Mouse (Mus musculus) heart, postnatal 0 days (tissue): ENCODE measurements around the gene Zbtb46. TPM values are rescaled to one million over a fixed set of nuclear protein-coding genes. Genes with fewer than 3 reads are reported as not detected.
"Not testable (repeated sequence)": the region's sequence is repeated elsewhere in the genome, so short reads cannot be mapped to it uniquely, and the experiment has no call there.

Experiments
- ATAC-seq: fragments of 200-750 bp; cut with Nextera tagmentation; 2 replicates; pipeline ENCODE4 v1.8.0; 2017; ENCODE audit warnings: low read depth, moderate number of reproducible peaks, moderate library complexity; ENCODE audit not compliant: insufficient read depth
- DNase-seq: peaks from one replicate; pipeline ENCODE4 v3.0.0-alpha.2; 2016; ENCODE audit warnings: low spot score
- H3K27ac ChIP-seq: fragments of 300-500 bp; sonication (generic); 2 replicates; pipeline ENCODE4 v1.5.1; 2014; ENCODE audit warnings: low read depth, mild to moderate bottlenecking
- H3K27me3 ChIP-seq: fragments of 300-500 bp; sonication (generic); 2 replicates; pipeline ENCODE4 v1.6.1; 2014; ENCODE audit warnings: low read length, mixed read lengths; ENCODE audit not compliant: control insufficient read depth, insufficient read depth
- H3K36me3 ChIP-seq: fragments of 300-500 bp; sonication (generic); replicated peaks from 2 replicates; pipeline ENCODE4 v1.6.1; 2014; ENCODE audit warnings: low read length, mixed read lengths; ENCODE audit not compliant: control insufficient read depth, insufficient read depth
- H3K4me1 ChIP-seq: fragments of 300-500 bp; sonication (generic); 2 replicates; pipeline ENCODE4 v1.6.1; 2014; ENCODE audit warnings: antibody characterized with exemption; ENCODE audit not compliant: control insufficient read depth, insufficient read depth
- H3K4me2 ChIP-seq: fragments of 300-500 bp; sonication (generic); 2 replicates; pipeline ENCODE4 v1.6.1; 2014; ENCODE audit warnings: low read depth, mild to moderate bottlenecking, low read length, moderate library complexity
- H3K4me3 ChIP-seq: fragments of 300-500 bp; sonication (generic); 2 replicates; pipeline ENCODE4 v1.5.1; 2014; ENCODE audit warnings: low read depth, low read length
- H3K9ac ChIP-seq: fragments of 300-500 bp; sonication (generic); replicated peaks from 2 replicates; pipeline ENCODE4 v1.6.1; 2014; ENCODE audit warnings: low read depth, low read length, mixed read lengths
- H3K9me3 ChIP-seq: fragments of 300-500 bp; sonication (generic); replicated peaks from 2 replicates; pipeline ENCODE4 v1.6.1; 2016; ENCODE audit warnings: low read length; ENCODE audit not compliant: control insufficient read depth
- CTCF ChIP-seq: IDR thresholded peaks from 2 replicates; pipeline ENCODE4 v1.5.1; 2016; ENCODE audit warnings: antibody characterized with exemption, control low read depth, low read depth
- EP300 ChIP-seq: IDR thresholded peaks from 2 replicates; pipeline ENCODE4 v1.6.1; 2016; ENCODE audit warnings: antibody characterized with exemption, low read depth
- WGBS: fragments of 180-500 bp; shearing (Covaris S2); extraction: QIAGEN DNeasy Blood & Tissue Kit; methylation state at CpG from one replicate; pipeline ENCODE4 v1.1.7; 2014; 5-methylcytosine and 5-hydroxymethylcytosine counted together
- polyA plus RNA-seq: library from polyadenylated mRNA; unstranded; fragments of >200 nt; fragmentation: Nextera tagmentation; extraction: Ambion mirVana; gene quantifications from 2 replicates; pipeline ENCODE4 v1.2.1, GENCODE M21; 2015
- total RNA-seq: library from RNA; depleted of rRNA; stranded (reverse); fragments of >200 nt; gene quantifications from 2 replicates; pipeline ENCODE4 v1.2.3, GENCODE M21; 2014; ENCODE audit warnings: low replicate concordance; rRNA removed

The Zbtb46 gene
- total RNA-seq (13.3 and 18.4 TPM in 2 replicates), polyA plus RNA-seq (6.7 and 7.5 TPM in 2 replicates)

GRCm38 (mm10) chr2:181459153-181459672 is at the start of gene Zbtb46:
Zbtb46 (minus strand) TSS chr2:181459426.
- peak; percentile 67 for DNase-seq

DNA sequence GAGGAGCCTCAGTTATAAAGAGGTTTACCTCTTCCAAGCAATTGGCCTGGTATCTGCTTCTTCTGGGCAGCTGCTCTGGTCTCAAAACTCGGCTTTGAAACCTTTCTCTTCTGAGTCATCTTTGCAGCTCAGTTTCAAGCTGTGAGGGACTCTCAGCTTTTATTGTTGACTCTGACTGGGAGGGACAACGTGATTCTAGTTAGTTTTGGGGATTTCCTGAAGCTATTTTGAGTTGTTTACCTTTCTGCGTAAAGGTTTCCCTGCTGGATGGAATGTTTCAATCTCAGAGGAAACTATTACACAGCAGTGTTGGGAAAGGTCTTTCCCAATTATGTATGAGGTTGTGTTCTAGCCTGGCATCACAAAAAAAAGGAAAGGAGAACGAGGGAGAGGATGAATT is 39.4 kb upstream of the Zbtb46 start:
- no peak for TF ChIP-seq EP300
- no peak for TF ChIP-seq CTCF
- H3K4me3 ChIP-seq: no peak overlapping the region
- H3K4me2 ChIP-seq: no peak overlapping the region
- H3K27me3 ChIP-seq: no peaks in the 10 kb centered on the region
- no peak overlapping the region for H3K9ac ChIP-seq
- DNase-seq (no peak), ATAC-seq (no peak)
- 61% methylated on average over 4 of the region's 4 CpGs for WGBS
- H3K27ac ChIP-seq: no peak overlapping the region
- no peaks in the 10 kb centered on the region for H3K9me3 ChIP-seq
- peaks cover 38% of the 10 kb centered on the region for H3K36me3 ChIP-seq
- H3K4me1 ChIP-seq: no peaks in the 10 kb centered on the region

More at GRCm38 (mm10) chr2:181459153-181459672, at the start of gene Zbtb46:
- Histone ChIP-seq H3K4me1 (peaks cover 12% of the 10 kb centered on the region; the same call in 1 of the 2 replicates), H3K9ac (peak within 1 kb of the TSS; percentile 88), H3K27ac (peak within 1 kb of the TSS; percentile 85), H3K27me3 (no peaks in the 10 kb centered on the region; the same call in 1 of the 2 replicates), H3K9me3 (no peaks in the 10 kb centered on the region), H3K36me3 (no peaks in the 10 kb centered on the region), H3K4me2 (peak within 1 kb of the TSS; percentile 98), H3K4me3 (peak within 1 kb of the TSS; percentile 96)
- peak; percentile 89 for ATAC-seq
- no peak for TF ChIP-seq CTCF
- no peak for TF ChIP-seq EP300
- 2% methylated on average over 48 of the region's 83 CpGs for WGBS

GRCm38 (mm10) chr2:181497548-181497875 is 38.3 kb upstream of the Zbtb46 start:
- TF ChIP-seq CTCF (no peak), EP300 (no peak)
- Histone ChIP-seq H3K27ac (peak overlapping the region; percentile 94), H3K4me1 (no peaks in the 10 kb centered on the region), H3K27me3 (no peaks in the 10 kb centered on the region), H3K36me3 (peaks cover 28% of the 10 kb centered on the region), H3K4me2 (peak overlapping the region; percentile 89), H3K9me3 (no peaks in the 10 kb centered on the region), H3K4me3 (peak overlapping the region; percentile 79), H3K9ac (peak overlapping the region; percentile 86)
- DNase-seq (peak; percentile 53), ATAC-seq (peak; percentile 45)
- WGBS: 1% methylated on average over 12 of the region's 12 CpGs

- ATAC-seq: peak; percentile 96
- H3K27ac ChIP-seq: peak within 1 kb of the TSS; percentile 94
- H3K4me3 ChIP-seq: peak within 1 kb of the TSS; percentile 79
- peak; percentile 97 for DNase-seq
- H3K4me1 ChIP-seq: no peaks in the 10 kb centered on the region
- peak within 1 kb of the TSS; percentile 89 for H3K4me2 ChIP-seq
- H3K36me3 ChIP-seq: peaks cover 22% of the 10 kb centered on the region
- H3K27me3 ChIP-seq: no peaks in the 10 kb centered on the region
- H3K9ac ChIP-seq: peak within 1 kb of the TSS; percentile 86
- H3K9me3 ChIP-seq: no peaks in the 10 kb centered on the region
- TF ChIP-seq CTCF: no peak
- no peak for TF ChIP-seq EP300
- under 1% methylated on average over 46 of the region's 46 CpGs for WGBS
Measured at GRCm38 (mm10) chr2:181496831-181497547, 37.8 kb upstream of the Zbtb46 start, which contains the start of gene Tpd52l2. Tpd52l2 (plus strand) TSS chr2:181497142.

GRCm38 (mm10) chr2:181496281-181496680 is 37.1 kb upstream of the Zbtb46 start:
- H3K27me3 ChIP-seq: no peaks in the 10 kb centered on the region
- no peaks in the 10 kb centered on the region for H3K9me3 ChIP-seq
- H3K4me2 ChIP-seq: peak overlapping the region; percentile 89
- no peaks in the 10 kb centered on the region for H3K4me1 ChIP-seq
- peaks cover 15% of the 10 kb centered on the region for H3K36me3 ChIP-seq
- peak overlapping the region; percentile 79 for H3K4me3 ChIP-seq
- H3K27ac ChIP-seq: peak overlapping the region; percentile 94
- DNase-seq: peak; percentile 76
- 15% methylated on average over 8 of the region's 8 CpGs for WGBS
- ATAC-seq: peak; percentile 74
- TF ChIP-seq EP300 (no peak), CTCF (peak; percentile 74)
- peak overlapping the region; percentile 86 for H3K9ac ChIP-seq

DNA sequence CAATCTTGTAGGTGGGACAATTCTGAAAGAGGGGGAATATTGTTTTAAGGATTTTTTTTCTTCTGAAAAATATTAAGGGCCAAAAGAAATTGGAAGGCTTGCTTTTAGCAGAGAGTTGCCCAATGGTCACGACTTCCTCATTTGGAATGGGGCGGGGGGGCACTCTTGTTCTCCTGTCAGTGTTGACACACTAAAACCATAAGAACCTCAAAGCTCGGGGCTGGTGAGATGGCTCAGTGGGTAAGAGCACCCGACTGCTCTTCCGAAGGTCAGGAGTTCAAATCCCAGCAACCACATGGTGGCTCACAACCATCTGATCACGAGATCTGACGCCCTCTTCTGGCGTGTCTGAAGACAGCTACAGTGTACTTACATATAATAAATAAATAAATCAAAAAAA is 36.6 kb upstream of the Zbtb46 start:
- H3K27me3 ChIP-seq, H3K27ac ChIP-seq, H3K4me2 ChIP-seq, H3K9ac ChIP-seq, DNase-seq, H3K4me3 ChIP-seq, H3K4me1 ChIP-seq, H3K9me3 ChIP-seq, ATAC-seq: not testable (repeated sequence)
- H3K36me3 ChIP-seq: peaks cover 11% of the 10 kb centered on the region
- WGBS: 52% methylated on average over 8 of the region's 8 CpGs
